Mouse (Mus musculus): ENCODE results near the gene Gsx2.

The Gsx2 gene

GRCm38 (mm10) chr5:75076326-75077050 is 1.1 kb downstream of the Gsx2 start:
- no peak for DNase-seq (ENCODE audit: low spot score in 2 of 2)

GRCm38 (mm10) chr5:75077051-75077380 is 1.6 kb downstream of the Gsx2 start:
- DNase-seq (ENCODE audit: low spot score in 2 of 2) = no peak

GRCm38 (mm10) chr5:75079564-75079963 is 4.2 kb downstream of the Gsx2 start:
- no peak for DNase-seq (ENCODE audit: low spot score in 2 of 2)

GRCm38 (mm10) chr5:75082439-75082838 is 7.0 kb downstream of the Gsx2 start:
- no peak for DNase-seq (ENCODE audit: low spot score in 2 of 2)

- DNase-seq (ENCODE audit: low spot score in 2 of 2) = no peak
Measured at GRCm38 (mm10) chr5:75083061-75083460, 7.7 kb downstream of the Gsx2 start.

- DNase-seq (ENCODE audit: low spot score in 2 of 2) = no peak
Measured at GRCm38 (mm10) chr5:75083591-75084392, 8.4 kb downstream of the Gsx2 start.

GRCm38 (mm10) chr5:75084393-75084870 is 9.0 kb downstream of the Gsx2 start:
- DNase-seq (ENCODE audit: low spot score in 2 of 2) = no peak

- no peak for DNase-seq (ENCODE audit: low spot score in 2 of 2)
Measured at GRCm38 (mm10) chr5:75084871-75085520, 9.6 kb downstream of the Gsx2 start.

- no peak for DNase-seq (ENCODE audit: low spot score in 2 of 2)
Measured at GRCm38 (mm10) chr5:75085521-75085875, 10.1 kb downstream of the Gsx2 start.

- DNase-seq (ENCODE audit: low spot score in 2 of 2) = no peak
Measured at GRCm38 (mm10) chr5:75085906-75086305, 10.5 kb downstream of the Gsx2 start.

- no peak for DNase-seq (ENCODE audit: low spot score in 2 of 2)
Measured at GRCm38 (mm10) chr5:75106511-75106910, 31.1 kb downstream of the Gsx2 start.

GRCm38 (mm10) chr5:75109368-75109767 is 34.0 kb downstream of the Gsx2 start:
- no peak for DNase-seq (ENCODE audit: low spot score in 2 of 2)

- no peak for DNase-seq (ENCODE audit: low spot score in 2 of 2)
Measured at GRCm38 (mm10) chr5:75111781-75112180, 36.4 kb downstream of the Gsx2 start.

GRCm38 (mm10) chr5:75118840-75119239 is 43.4 kb downstream of the Gsx2 start:
- peak; percentile 4 to 7 for DNase-seq (ENCODE audit: low spot score in 2 of 2)

- DNase-seq (ENCODE audit: low spot score in 2 of 2) = no peak
Measured at GRCm38 (mm10) chr5:75121646-75122045, 46.2 kb downstream of the Gsx2 start.
